Mouse (Mus musculus): ENCODE data around the gene Ebf4.

Ebf4 gene

GRCm38 (mm10) chr2:130383895-130384294 lies 88.9 kb downstream of the Ebf4 start:
- no peak for DNase-seq (ENCODE audit: low spot score)

- no peak for DNase-seq (ENCODE audit: low spot score)
Measured at GRCm38 (mm10) chr2:130386212-130386611, 91.2 kb downstream of the Ebf4 start.

- DNase-seq (ENCODE audit: low spot score) = no peak
Measured at GRCm38 (mm10) chr2:130388796-130389195, 93.8 kb downstream of the Ebf4 start.

DNA sequence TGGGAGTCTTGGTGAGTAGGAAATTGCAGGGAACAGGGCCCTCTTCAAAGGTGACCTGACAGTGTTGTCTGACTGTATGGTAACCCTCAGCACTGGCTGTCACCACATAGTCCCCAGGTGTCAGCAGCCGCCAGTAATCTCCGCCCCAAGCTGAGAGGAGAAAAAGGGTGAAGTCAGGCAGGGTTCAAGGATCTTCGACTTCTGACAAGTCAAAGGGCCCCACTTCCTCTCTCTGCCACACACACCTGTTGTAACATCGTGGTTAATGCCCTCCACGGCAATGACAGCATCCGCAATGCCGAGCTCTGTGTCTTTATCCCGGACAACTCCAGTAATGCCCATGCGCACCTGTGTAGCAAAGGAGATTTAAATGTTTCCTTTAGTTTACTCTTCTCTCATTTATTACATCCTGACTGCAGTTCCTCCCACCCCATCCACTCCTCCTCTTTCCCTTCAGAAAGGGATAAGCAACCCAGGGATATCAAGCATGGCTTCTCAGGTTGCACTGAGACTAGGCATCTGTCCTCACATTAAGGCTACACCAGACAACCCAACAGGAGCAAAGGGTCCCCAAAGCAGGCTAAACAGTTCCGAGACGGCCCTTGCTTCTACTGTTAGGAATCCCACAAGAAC lies 96.1 kb downstream of the Ebf4 start:
- no peak for DNase-seq (ENCODE audit: low spot score)

GRCm38 (mm10) chr2:130392836-130393235 lies 97.9 kb downstream of the Ebf4 start:
- no peak for DNase-seq (ENCODE audit: low spot score)

DNA sequence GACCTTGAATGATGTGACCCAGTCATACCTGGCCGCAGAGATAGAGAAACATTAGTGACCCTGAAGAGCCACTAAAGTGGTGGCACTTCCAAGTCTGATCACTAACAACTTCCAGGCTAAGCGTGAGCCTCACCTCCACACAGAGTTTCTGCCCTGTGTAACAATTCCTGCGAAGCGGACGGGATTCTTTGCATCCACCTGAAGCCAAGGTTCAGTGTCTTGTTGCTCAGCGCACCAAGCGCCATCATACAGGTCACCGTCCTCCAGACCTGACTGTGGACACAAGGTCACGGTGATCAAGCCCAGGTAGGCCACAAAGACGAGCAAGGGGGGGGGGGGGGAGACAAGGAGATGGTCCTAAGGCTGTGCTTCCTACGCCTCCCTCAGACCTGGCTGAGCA lies 100.7 kb downstream of the Ebf4 start:
- no peak for DNase-seq (ENCODE audit: low spot score)

GRCm38 (mm10) chr2:130397186-130397985 lies 102.4 kb downstream of the Ebf4 start, which contains the start of gene Cpxm1:
TSS of gene Cpxm1 (minus strand) at chr2:130397574.
- DNase-seq (ENCODE audit: low spot score) = no peak

GRCm38 (mm10) chr2:130398091-130398490 lies 103.1 kb downstream of the Ebf4 start:
- no peak for DNase-seq (ENCODE audit: low spot score)

DNA sequence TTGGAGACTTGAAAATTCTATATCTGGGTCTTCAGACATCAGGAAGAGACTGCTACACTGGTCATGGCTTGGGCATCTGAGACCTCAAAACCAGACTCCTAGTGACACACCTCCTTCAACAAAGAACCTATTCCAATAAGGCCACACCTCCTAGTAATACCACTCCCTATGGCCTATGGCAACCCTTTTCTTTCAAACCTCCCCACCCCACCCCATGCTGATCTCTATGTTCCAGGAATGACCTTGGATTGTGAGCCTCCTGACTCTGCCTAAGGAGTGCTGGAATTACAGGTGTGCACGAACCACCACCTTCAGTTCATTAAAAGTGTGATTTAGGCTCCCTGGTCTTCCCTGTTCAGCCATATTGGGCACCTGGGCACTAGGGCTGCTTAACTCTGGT lies 105.1 kb downstream of the Ebf4 start:
- DNase-seq (ENCODE audit: low spot score) = no peak

DNA sequence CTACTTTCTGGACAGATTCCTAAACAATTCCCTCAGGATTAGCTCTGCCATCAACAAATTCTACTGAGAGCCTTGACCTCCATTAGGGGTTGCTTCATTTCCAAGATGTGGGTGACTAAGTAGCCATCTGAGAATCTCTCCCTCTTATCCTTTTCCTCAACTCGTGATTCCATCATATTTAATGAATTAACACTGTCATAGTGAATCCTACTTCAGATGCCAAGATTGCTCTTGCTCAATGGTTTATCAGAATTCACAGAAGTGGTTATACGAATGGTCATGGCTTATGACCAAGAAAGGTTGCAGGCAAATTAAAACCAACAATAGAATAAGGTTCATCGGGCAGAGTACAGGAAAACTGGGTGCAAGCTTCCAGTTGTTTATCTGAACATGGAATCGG lies 106.9 kb downstream of the Ebf4 start:
- no peak for DNase-seq (ENCODE audit: low spot score)

- DNase-seq (ENCODE audit: low spot score) = no peak
Measured at GRCm38 (mm10) chr2:130404939-130405338, 110.0 kb downstream of the Ebf4 start, which contains the start of the genes Gm28372 and 1700020A23Rik. TSS of gene Gm28372 (plus strand) at chr2:130405239. TSS of gene 1700020A23Rik (plus strand) at chr2:130405259.

DNA sequence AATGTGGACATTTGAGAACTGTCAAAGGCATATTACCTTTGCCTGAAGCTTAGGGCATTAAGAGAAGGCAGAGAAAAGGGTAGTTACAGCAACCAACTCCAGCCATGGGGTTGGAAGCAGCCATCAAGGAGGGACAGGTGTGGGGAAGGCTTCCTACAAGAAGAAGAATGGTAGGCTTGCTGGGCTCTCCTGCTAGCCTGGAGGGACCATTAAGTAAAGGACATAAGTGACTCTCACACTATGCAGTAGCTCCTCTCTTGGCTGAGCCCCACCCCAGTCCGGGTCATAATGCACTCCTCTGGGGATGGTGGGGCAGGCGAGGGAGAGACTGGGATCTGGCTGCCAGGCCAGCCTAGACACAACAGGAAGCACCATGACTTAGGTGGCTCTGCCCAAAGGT lies 111.2 kb downstream of the Ebf4 start, which contains the start of gene Tmem239:
TSS of gene Tmem239 (plus strand) at position 301 of the 400 bp plus-strand sequence.
- no peak for DNase-seq (ENCODE audit: low spot score)

DNA sequence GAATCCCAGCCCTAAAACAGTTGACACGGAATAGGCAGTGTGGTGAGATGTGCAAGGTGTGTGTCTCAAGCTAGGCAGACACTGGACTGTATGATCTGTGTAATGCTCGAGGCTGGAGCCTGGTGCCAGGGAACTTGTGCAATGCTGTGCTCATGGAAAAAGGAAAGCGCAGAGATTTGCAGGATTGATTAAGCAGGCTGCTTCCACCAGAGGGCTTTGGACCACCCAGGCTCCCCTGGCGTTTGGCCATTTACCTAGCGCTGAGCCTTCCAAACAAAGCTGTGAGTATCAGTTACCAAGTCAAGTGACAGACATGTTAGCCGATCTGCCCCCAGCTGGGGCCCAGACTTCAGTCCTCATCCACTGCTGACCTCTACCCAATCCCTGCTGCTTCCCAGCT lies 113.2 kb downstream of the Ebf4 start:
- DNase-seq (ENCODE audit: low spot score) = no peak

- peak; percentile 83 for DNase-seq (ENCODE audit: low spot score)
Measured at GRCm38 (mm10) chr2:130411558-130412495, 116.9 kb downstream of the Ebf4 start.

GRCm38 (mm10) chr2:130412775-130413174 lies 117.8 kb downstream of the Ebf4 start:
- no peak for DNase-seq (ENCODE audit: low spot score)

GRCm38 (mm10) chr2:130414094-130414856 lies 119.3 kb downstream of the Ebf4 start:
- no peak for DNase-seq (ENCODE audit: low spot score)

Data from MN1 (cell line).